Mouse (Mus musculus) WW6 (cell line): ENCODE data around the gene Adgrf1.

Source experiments
- DNase-seq: peaks from one replicate; pipeline ENCODE4 v3.0.0-alpha.2; 2013; ENCODE audit warnings: low read depth, low spot score

Gene Adgrf1

DNA sequence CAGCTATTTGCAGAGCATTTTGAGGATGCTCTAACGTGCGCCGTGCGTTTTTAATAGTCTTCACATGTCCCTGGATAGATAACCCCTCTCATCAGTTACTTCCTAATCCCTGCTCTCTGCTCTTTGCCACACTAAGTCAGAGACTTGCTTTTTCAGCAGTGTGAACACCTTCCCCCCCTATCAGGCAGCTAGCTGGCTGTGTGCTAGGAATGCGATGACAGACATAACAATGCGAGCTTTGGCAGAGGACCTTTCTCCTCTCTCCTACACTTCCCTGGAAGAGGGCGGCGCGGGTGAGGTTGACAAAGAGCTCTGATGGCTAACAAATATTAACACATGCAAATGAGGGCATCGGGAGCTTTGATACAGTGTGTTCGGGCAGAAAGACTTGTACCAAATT is 92.2 kb downstream of the Adgrf1 start:
- DNase-seq, result no peak

DNA sequence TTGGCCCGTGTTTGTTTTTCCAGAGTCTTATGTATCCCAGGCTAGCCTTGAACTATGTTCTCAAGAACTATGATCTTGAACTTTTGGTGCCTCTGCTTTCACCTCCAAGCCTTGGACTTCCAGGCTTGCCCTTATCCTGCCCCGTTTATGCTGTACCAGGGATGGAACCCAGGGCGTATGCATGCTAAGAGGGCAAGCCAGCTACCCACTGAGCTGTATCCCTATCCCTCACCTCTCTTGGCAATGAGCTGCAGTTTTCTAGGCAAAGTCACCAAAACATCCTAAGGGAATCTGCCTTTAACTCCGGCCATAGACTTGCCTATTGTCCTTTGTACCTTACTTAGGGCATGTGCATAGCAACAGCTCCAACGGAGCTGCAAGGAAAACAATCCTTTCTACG is 92.8 kb downstream of the Adgrf1 start:
- no peak for DNase-seq

DNA sequence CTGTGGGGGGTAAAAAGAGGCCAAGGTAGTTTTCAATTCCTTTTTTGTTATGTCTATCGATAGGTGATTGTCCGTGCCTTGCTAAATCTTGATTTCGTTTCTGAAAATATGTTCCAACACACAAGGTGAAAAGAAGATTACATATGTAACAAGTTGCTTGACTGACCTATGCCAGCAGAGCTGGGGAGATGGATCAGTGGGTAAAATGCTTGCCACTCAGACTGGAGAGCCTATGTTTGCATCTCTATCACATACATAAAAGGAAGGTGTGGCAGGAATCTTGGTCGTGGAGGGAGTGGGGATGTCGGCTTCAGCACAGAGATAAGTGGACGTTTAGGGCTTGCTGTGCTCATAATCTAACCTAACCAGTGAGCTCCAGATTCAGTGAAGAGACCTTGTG is 93.8 kb downstream of the Adgrf1 start:
- no peak for DNase-seq

DNA sequence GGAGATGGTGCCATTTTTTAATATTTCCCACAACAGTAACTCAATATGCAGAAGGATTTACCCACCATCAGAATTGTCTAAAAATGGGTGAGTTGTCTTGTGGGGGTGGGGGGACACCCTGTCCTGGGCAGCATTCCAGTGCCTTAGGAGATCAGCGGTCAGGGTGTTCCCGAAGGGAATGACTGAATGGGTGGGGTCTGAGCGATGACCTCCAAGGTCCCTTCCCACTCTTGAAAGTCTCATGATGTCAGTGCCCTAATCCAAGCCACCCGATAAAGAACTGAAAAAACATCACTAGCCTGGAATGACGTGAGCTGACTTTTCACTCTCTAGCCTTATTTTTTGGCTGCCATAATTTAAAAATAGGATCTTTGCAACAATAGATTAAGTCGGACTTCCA is 95.2 kb downstream of the Adgrf1 start:
- DNase-seq, result no peak

DNA sequence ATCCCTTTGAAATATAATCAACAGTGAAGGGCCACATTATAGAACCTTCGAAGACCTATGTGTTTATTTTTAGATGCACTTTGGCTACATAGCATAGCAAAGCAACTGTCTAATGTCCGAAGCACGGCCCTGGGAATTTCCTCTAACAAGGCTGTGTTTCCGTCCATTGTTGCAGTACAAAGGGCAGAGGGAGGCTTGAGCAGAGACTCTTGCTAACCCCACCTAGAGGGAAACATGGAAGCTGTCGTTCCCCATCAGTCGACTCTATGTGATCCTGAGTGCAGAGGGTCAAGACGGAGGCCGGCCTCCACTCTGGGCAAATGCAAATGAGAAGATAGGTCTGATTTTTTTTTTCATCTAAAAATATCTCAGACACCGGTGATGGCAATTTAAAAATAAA is 96.4 kb downstream of the Adgrf1 start:
- no peak for DNase-seq

DNA sequence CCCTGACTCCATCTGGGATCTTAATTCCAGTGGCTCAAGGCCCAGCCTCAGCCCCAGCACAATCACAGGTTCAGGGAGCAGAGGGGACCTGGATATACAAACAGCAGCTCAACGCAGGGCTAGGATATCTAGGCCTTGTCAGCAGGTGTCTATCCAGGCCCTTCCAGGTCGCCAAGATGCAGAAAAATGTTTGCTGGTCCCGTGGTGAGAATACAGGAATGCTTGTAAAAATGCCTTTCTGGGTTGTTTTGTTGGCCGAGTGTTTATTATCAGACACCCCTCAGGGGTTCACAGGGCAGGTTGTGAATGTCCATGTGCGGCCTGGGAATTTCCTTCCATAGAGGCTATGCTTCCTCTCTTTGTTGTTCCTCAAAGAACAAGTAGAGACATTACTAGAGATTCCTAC is 98.0 kb downstream of the Adgrf1 start:
- DNase-seq, result no peak

DNA sequence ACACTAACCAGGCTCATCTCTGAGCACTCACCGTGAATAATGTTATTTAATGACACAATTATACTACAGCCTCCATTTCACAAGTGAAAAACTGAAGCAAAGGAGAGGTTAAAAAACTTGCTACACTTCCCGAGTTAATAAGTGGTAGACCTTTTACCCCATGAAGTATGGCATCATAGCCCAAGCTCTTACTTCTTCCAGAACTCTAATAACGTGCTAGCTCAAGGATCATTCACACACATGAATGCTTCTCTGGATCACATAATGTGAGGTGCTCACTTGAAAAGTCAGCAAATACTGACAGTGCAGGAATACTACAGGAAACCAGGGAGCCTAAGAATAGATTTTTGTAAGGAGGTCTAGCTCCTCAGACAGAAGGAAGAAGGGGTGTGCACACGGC is 102.5 kb downstream of the Adgrf1 start:
- no peak for DNase-seq

DNA sequence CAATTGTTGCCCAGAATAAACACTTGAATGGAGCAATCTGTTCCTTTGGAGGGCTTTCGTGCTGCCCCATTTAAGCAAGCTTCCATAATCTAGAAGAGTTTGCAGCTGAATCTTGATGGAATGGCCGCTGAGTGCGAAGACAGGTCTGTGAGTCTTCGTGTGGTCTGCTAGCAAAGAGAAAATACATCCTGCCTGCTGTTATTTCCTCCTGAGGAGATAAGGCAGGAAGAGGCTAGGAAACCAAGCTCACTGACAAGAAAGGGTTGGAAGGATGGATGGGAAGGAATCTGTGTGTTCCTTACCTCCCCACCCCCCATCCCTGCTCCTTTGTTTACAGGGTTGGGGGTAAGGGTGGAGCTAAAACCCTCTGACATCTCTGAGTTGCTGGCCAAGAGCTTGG is 103.9 kb downstream of the Adgrf1 start:
- DNase-seq, result no peak
